Mouse (Mus musculus): ENCODE results near the gene Rabif. TPM values are rescaled to one million over a fixed set of nuclear protein-coding genes. Genes with fewer than 3 reads are reported as not detected.
"Not testable (repeated sequence)": the region's sequence is repeated elsewhere in the genome, so short reads cannot be mapped to it uniquely, and the experiment has no call there.

The Rabif gene
- total RNA-seq (2021): 10 to 100 TPM; 23.6 to 28.2 TPM

- peak; percentile 97 to 98 for DNase-seq (ENCODE audit: extremely low spot score in 1 of 2, low spot score in 1 of 2)
Observed at GRCm38 (mm10) chr1:134494428-134495215, at the start of gene Rabif. Gene Rabif (plus strand): TSS chr1:134494648.

GRCm38 (mm10) chr1:134445418-134445817 lies 49.0 kb upstream of the Rabif start:
- no peak for DNase-seq (ENCODE audit: extremely low spot score in 1 of 2, low spot score in 1 of 2)

GRCm38 (mm10) chr1:134448537-134448936 lies 45.9 kb upstream of the Rabif start:
- not testable (repeated sequence) for DNase-seq (ENCODE audit: extremely low spot score in 1 of 2, low spot score in 1 of 2)

- no peak for DNase-seq (ENCODE audit: extremely low spot score in 1 of 2, low spot score in 1 of 2)
Observed at GRCm38 (mm10) chr1:134450201-134450600, 44.2 kb upstream of the Rabif start.

GRCm38 (mm10) chr1:134450986-134451385 lies 43.5 kb upstream of the Rabif start:
- peak in 1 of 2 experiments; percentile 64 for DNase-seq (ENCODE audit: extremely low spot score in 1 of 2, low spot score in 1 of 2)

- DNase-seq (ENCODE audit: extremely low spot score in 1 of 2, low spot score in 1 of 2): peak; percentile 97 to 98
Observed at GRCm38 (mm10) chr1:134454904-134455824, 39.3 kb upstream of the Rabif start, which contains the start of gene Klhl12. Gene Klhl12 (plus strand): TSS chr1:134455531.

- no peak for DNase-seq (ENCODE audit: extremely low spot score in 1 of 2, low spot score in 1 of 2)
Observed at GRCm38 (mm10) chr1:134456060-134456459, 38.4 kb upstream of the Rabif start.

- no peak for DNase-seq (ENCODE audit: extremely low spot score in 1 of 2, low spot score in 1 of 2)
Observed at GRCm38 (mm10) chr1:134458139-134458727, 36.2 kb upstream of the Rabif start.

- DNase-seq (ENCODE audit: extremely low spot score in 1 of 2, low spot score in 1 of 2): no peak
Observed at GRCm38 (mm10) chr1:134460294-134461284, 33.9 kb upstream of the Rabif start.

- no peak for DNase-seq (ENCODE audit: extremely low spot score in 1 of 2, low spot score in 1 of 2)
Observed at GRCm38 (mm10) chr1:134484623-134485022, 9.8 kb upstream of the Rabif start.

- no peak for DNase-seq (ENCODE audit: extremely low spot score in 1 of 2, low spot score in 1 of 2)
Observed at GRCm38 (mm10) chr1:134490903-134491801, 3.3 kb upstream of the Rabif start.

- DNase-seq (ENCODE audit: extremely low spot score in 1 of 2, low spot score in 1 of 2): no peak
Observed at GRCm38 (mm10) chr1:134492276-134492675, 2.2 kb upstream of the Rabif start.

- no peak for DNase-seq (ENCODE audit: extremely low spot score in 1 of 2, low spot score in 1 of 2)
Observed at GRCm38 (mm10) chr1:134493496-134493895, 952 bp upstream of the Rabif start.

GRCm38 (mm10) chr1:134493956-134494355 lies 492 bp upstream of the Rabif start:
- DNase-seq (ENCODE audit: extremely low spot score in 1 of 2, low spot score in 1 of 2): no peak

- no peak for DNase-seq (ENCODE audit: extremely low spot score in 1 of 2, low spot score in 1 of 2)
Observed at GRCm38 (mm10) chr1:134495216-134495539, 730 bp downstream of the Rabif start.

GRCm38 (mm10) chr1:134495991-134496390 lies 1.5 kb downstream of the Rabif start:
- DNase-seq (ENCODE audit: extremely low spot score in 1 of 2, low spot score in 1 of 2): no peak

- no peak for DNase-seq (ENCODE audit: extremely low spot score in 1 of 2, low spot score in 1 of 2)
Observed at GRCm38 (mm10) chr1:134500916-134501315, 6.5 kb downstream of the Rabif start.

GRCm38 (mm10) chr1:134506201-134506600 lies 11.8 kb downstream of the Rabif start:
- DNase-seq (ENCODE audit: extremely low spot score in 1 of 2, low spot score in 1 of 2): no peak

GRCm38 (mm10) chr1:134510018-134510417 lies 15.6 kb downstream of the Rabif start:
- DNase-seq (ENCODE audit: extremely low spot score in 1 of 2, low spot score in 1 of 2): no peak
